Mouse (Mus musculus) liver, postnatal 0 days (tissue): ENCODE measurements around the gene Nav3.

ENCODE experiments used
- CTCF ChIP-seq: sonication (generic); IDR thresholded peaks from 2 replicates; pipeline ENCODE4 v1.5.1; 2016; ENCODE audit warnings: antibody characterized with exemption, low read depth
- EP300 ChIP-seq: IDR thresholded peaks from 2 replicates; pipeline ENCODE4 v1.6.1; 2016; ENCODE audit warnings: antibody characterized with exemption, low read depth, mild to moderate bottlenecking

DNA sequence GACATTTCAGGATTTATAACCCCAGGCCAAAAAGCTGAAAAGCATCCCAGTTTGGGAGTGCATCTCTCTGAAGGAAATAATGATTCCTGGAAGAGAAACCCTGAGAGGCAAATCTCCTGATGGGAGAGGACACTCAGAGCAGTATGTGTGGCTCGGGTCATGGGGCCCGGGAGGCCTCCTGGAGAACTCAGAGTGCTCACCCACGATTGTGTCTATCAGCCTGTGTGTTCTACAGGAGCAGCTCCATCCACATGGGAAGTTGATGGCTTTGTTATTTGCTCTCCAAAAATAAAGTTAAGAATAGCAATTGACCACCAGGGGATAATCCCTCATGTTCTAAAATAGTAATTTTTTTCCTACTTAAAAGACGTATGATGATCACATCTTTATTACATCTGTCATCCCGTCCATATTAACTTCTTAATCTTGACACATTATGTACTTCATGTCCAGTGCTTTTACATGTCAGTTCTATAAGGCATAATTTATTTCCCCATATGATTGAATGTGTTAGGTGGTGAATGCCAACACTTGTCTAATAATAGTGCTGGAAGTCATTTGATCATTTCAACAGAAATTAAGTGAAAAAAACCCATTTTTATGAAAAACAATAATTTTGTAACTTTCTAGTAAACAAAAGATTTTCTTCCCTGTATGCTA, 581.2 kb downstream of the Nav3 start:
- TF ChIP-seq CTCF = no peak
- TF ChIP-seq EP300 = no peak
